In the genomic region with DNA sequence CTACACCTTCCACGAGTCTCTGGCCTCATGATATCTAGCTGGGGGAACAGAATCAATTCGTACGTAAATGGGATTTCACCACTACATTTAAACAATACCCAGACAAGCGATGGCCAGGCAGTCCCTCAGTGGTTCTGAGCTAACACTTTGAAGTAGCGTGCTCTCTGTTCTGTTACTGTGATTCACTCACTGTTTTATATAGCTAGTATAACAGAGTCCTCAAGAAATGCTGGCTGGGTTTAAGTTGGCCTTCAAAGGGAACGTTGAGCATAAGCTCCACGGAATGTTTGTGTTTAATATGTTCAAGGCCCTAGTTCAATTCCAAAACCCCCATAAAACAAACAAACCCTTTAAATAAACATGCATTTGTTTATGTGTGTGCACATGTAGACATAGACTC, we compare ENCODE assay signal across 21 mouse cellular contexts.
DNase-seq lines count a peak whose midpoint lies in the region; ATAC-seq and TF ChIP-seq lines count a peak whose summit lies in the region.
"Had no signal": no experiment of that assay in that cellular context is flagged by ENCODE, and none has a peak within 500 bp of the region (broad histone marks: within the 10 kb centered on the region; RNA-seq: fewer than 3 reads in every experiment).

No protein-coding gene starts in this region.

- DNase-seq in kidney, postnatal 14 days: no peak
- DNase-seq in midbrain, embryonic 14.5 days: no peak
- DNase-seq in intestine, embryonic 14.5 days (ENCODE audit: low spot score): no peak
- no peak for DNase-seq in layer of hippocampus, postnatal 36 days
- DNase-seq in liver, postnatal 0 days: no peak
- DNase-seq: adrenal gland, postnatal 14 days; cerebellum, adult 8-10 months; gastrocnemius, postnatal 36 days; heart, adult 2 months; heart, postnatal 14 days; lung, adult 18-20 months; lung, postnatal 36 days; right cerebral cortex, adult 18-20 months; right cerebral cortex, postnatal 4 days had no signal

- H3K4me1 ChIP-seq in kidney, embryonic 15.5 days: peaks cover 28% of the 10 kb centered on the region
- peaks cover 26% of the 10 kb centered on the region for H3K4me1 ChIP-seq in midbrain, embryonic 14.5 days (ENCODE audit: control insufficient read depth, insufficient read depth, low read length)
- peaks cover 42% of the 10 kb centered on the region for H3K4me1 ChIP-seq in midbrain, embryonic 13.5 days (replicated peaks)
- H3K4me1 ChIP-seq in intestine, embryonic 14.5 days (replicated peaks; ENCODE audit: control insufficient read depth, insufficient read depth, low read length): peaks cover 27% of the 10 kb centered on the region
- H3K4me1 ChIP-seq in limb, embryonic 13.5 days: peaks cover 44% of the 10 kb centered on the region
- no peaks in the 10 kb centered on the region for H3K4me1 ChIP-seq in liver, postnatal 0 days (ENCODE audit: insufficient read depth)

- WGBS in kidney, embryonic 15.5 days: 60% methylated on average over 7 of the region's 7 CpGs
- WGBS in midbrain, embryonic 14.5 days: 45% methylated on average over 7 of the region's 7 CpGs
- 52% methylated on average over 7 of the region's 7 CpGs for WGBS in midbrain, embryonic 13.5 days
- WGBS in intestine, embryonic 14.5 days: 26% methylated on average over 7 of the region's 7 CpGs
- 26% methylated on average over 7 of the region's 7 CpGs for WGBS in limb, embryonic 13.5 days
- 70% methylated on average over 7 of the region's 7 CpGs for WGBS in liver, postnatal 0 days (ENCODE audit: insufficient replicate concordance)

- no peaks in the 10 kb centered on the region for H3K9me3 ChIP-seq in kidney, embryonic 15.5 days (replicated peaks)
- no peaks in the 10 kb centered on the region for H3K9me3 ChIP-seq in midbrain, embryonic 14.5 days (ENCODE audit: control insufficient read depth, low read length)
- no peaks in the 10 kb centered on the region for H3K9me3 ChIP-seq in midbrain, embryonic 13.5 days
- H3K9me3 ChIP-seq in intestine, embryonic 14.5 days (ENCODE audit: control insufficient read depth, low read length): no peaks in the 10 kb centered on the region
- no peaks in the 10 kb centered on the region for H3K9me3 ChIP-seq in limb, embryonic 13.5 days
- H3K9me3 ChIP-seq in liver, postnatal 0 days (ENCODE audit: low read length): no peaks in the 10 kb centered on the region
- H3K9me3 ChIP-seq: forebrain, embryonic 13.5 days; heart, embryonic 13.5 days; neural tube, embryonic 12.5 days had no signal

- ATAC-seq in kidney, embryonic 15.5 days (replicated peaks; ENCODE audit: low FRiP score): no peak
- no peak for ATAC-seq in midbrain, embryonic 14.5 days (ENCODE audit: low FRiP score, low TSS enrichment)
- ATAC-seq in midbrain, embryonic 13.5 days: no peak
- ATAC-seq in intestine, embryonic 14.5 days (replicated peaks; ENCODE audit: low FRiP score, low TSS enrichment, low read depth): no peak
- ATAC-seq in limb, embryonic 13.5 days (ENCODE audit: low FRiP score, low read depth): peak; percentile 46; the same call in 1 of the 2 replicates
- no peak for ATAC-seq in liver, postnatal 0 days
- ATAC-seq: forebrain, embryonic 13.5 days had no signal

- TF ChIP-seq CTCF in liver, postnatal 0 days (IDR thresholded peaks at IDR 0.05; ENCODE audit: low read depth): no peak

- no peaks in the 10 kb centered on the region for H3K36me3 ChIP-seq in kidney, embryonic 15.5 days
- no peaks in the 10 kb centered on the region for H3K36me3 ChIP-seq in midbrain, embryonic 14.5 days (ENCODE audit: control insufficient read depth, insufficient read depth, low read length)
- H3K36me3 ChIP-seq in midbrain, embryonic 13.5 days: no peaks in the 10 kb centered on the region
- H3K36me3 ChIP-seq in intestine, embryonic 14.5 days (ENCODE audit: control insufficient read depth, insufficient read depth, low read length): no peaks in the 10 kb centered on the region
- H3K36me3 ChIP-seq in limb, embryonic 13.5 days: no peaks in the 10 kb centered on the region
- H3K36me3 ChIP-seq in liver, postnatal 0 days (replicated peaks; ENCODE audit: insufficient read depth, low read length): no peaks in the 10 kb centered on the region
- H3K36me3 ChIP-seq: heart, embryonic 13.5 days; neural tube, embryonic 12.5 days had no signal

- TF ChIP-seq EP300 in liver, postnatal 0 days (IDR thresholded peaks at IDR 0.05; ENCODE audit: low read depth): no peak

- no peak overlapping the region for H3K9ac ChIP-seq in kidney, embryonic 15.5 days
- H3K9ac ChIP-seq in midbrain, embryonic 14.5 days (replicated peaks; ENCODE audit: low read length): no peak overlapping the region
- H3K9ac ChIP-seq in midbrain, embryonic 13.5 days (replicated peaks): no peak overlapping the region
- no peak overlapping the region for H3K9ac ChIP-seq in intestine, embryonic 14.5 days (ENCODE audit: low read length)
- H3K9ac ChIP-seq in limb, embryonic 13.5 days: no peak overlapping the region
- no peak overlapping the region for H3K9ac ChIP-seq in liver, postnatal 0 days (replicated peaks)
- H3K9ac ChIP-seq: forebrain, embryonic 13.5 days; heart, embryonic 13.5 days; neural tube, embryonic 12.5 days had no signal

- no peak overlapping the region for H3K4me2 ChIP-seq in kidney, embryonic 15.5 days
- H3K4me2 ChIP-seq in midbrain, embryonic 14.5 days (ENCODE audit: low read length): no peak overlapping the region
- H3K4me2 ChIP-seq in midbrain, embryonic 13.5 days (replicated peaks): no peak overlapping the region
- peak overlapping the region; percentile 20 for H3K4me2 ChIP-seq in intestine, embryonic 14.5 days (ENCODE audit: low read length)
- no peak overlapping the region for H3K4me2 ChIP-seq in limb, embryonic 13.5 days (replicated peaks)
- H3K4me2 ChIP-seq in liver, postnatal 0 days (ENCODE audit: low read depth, low read length): no peak overlapping the region
- H3K4me2 ChIP-seq: forebrain, embryonic 13.5 days; heart, embryonic 13.5 days; liver, embryonic 11.5 days; neural tube, embryonic 12.5 days had no signal

- H3K27me3 ChIP-seq in kidney, embryonic 15.5 days: no peaks in the 10 kb centered on the region
- H3K27me3 ChIP-seq in midbrain, embryonic 14.5 days (ENCODE audit: control insufficient read depth, insufficient read depth, low read length): no peaks in the 10 kb centered on the region
- no peaks in the 10 kb centered on the region for H3K27me3 ChIP-seq in midbrain, embryonic 13.5 days
- H3K27me3 ChIP-seq in intestine, embryonic 14.5 days (replicated peaks; ENCODE audit: control insufficient read depth, insufficient read depth, low read length): no peaks in the 10 kb centered on the region
- no peaks in the 10 kb centered on the region for H3K27me3 ChIP-seq in limb, embryonic 13.5 days
- no peaks in the 10 kb centered on the region for H3K27me3 ChIP-seq in liver, postnatal 0 days (ENCODE audit: insufficient read depth, low read length)
- H3K27me3 ChIP-seq: forebrain, embryonic 13.5 days; heart, embryonic 13.5 days; neural tube, embryonic 12.5 days had no signal

- H3K4me3 ChIP-seq in kidney, embryonic 15.5 days (replicated peaks): no peak overlapping the region
- no peak overlapping the region for H3K4me3 ChIP-seq in midbrain, embryonic 14.5 days (replicated peaks; ENCODE audit: low read depth, low read length)
- H3K4me3 ChIP-seq in midbrain, embryonic 13.5 days (replicated peaks): no peak overlapping the region
- no peak overlapping the region for H3K4me3 ChIP-seq in intestine, embryonic 14.5 days (ENCODE audit: low read depth, low read length)
- no peak overlapping the region for H3K4me3 ChIP-seq in limb, embryonic 13.5 days
- no peak overlapping the region for H3K4me3 ChIP-seq in liver, postnatal 0 days (ENCODE audit: low read depth, low read length)
- H3K4me3 ChIP-seq: forebrain, embryonic 13.5 days; heart, adult 2 months; heart, embryonic 13.5 days; neural tube, embryonic 12.5 days had no signal

- H3K27ac ChIP-seq in kidney, embryonic 15.5 days: peak overlapping the region; percentile 48; the same call in 1 of the 2 replicates
- H3K27ac ChIP-seq in midbrain, embryonic 14.5 days (replicated peaks; ENCODE audit: low read depth, low read length): peak overlapping the region; percentile 61
- H3K27ac ChIP-seq in midbrain, embryonic 13.5 days: no peak overlapping the region
- peak overlapping the region; percentile 49 for H3K27ac ChIP-seq in intestine, embryonic 14.5 days (ENCODE audit: low read depth)
- no peak overlapping the region for H3K27ac ChIP-seq in limb, embryonic 13.5 days
- H3K27ac ChIP-seq in liver, postnatal 0 days (ENCODE audit: low read depth): no peak overlapping the region
- H3K27ac ChIP-seq: forebrain, embryonic 13.5 days; heart, adult 2 months; heart, embryonic 13.5 days; neural tube, embryonic 12.5 days had no signal

Comparison
In these comparisons a context has a peak if more than half of its experiments do, and no peak if none do; other contexts are left out.
1. H3K27ac ChIP-seq: peak in kidney, embryonic 15.5 days (single experiment), midbrain, embryonic 14.5 days (single experiment) and intestine, embryonic 14.5 days (single experiment); none in midbrain, embryonic 13.5 days (single experiment), limb, embryonic 13.5 days (single experiment) and liver, postnatal 0 days (single experiment).